Mouse (Mus musculus): ENCODE measurements around the gene Ostm1.
A peak's percentile ranks its signal among the peaks of the same experiment; 100 is the strongest.

Gene Ostm1

DNA sequence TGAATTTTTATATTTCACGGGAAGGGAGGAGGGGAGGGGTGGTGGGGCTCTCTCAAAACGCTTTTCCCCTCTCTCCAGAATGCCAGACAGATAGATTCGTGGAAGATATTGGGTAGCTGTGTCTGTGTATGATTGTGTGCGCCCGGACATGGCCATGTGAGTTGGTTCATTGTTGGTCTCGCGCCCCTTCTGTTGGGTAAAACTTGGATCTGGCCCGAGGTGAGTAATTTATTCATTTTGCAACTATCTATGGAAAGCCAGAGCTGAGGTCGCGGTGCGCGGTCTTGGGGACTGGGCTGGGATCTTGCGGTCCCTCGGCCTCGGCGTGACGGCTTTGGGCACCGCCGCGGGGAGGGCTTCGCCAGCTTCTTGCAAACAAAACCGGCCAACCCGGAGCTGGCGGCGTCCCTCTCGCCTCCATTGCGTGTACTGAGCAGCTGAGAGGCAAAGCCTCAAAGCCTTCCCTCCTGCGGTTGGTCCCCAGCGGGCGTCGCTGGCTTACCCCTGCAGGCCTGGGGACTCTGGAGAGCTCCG is 347 bp downstream of the Ostm1 start:
- DNase-seq: no peak

DNA sequence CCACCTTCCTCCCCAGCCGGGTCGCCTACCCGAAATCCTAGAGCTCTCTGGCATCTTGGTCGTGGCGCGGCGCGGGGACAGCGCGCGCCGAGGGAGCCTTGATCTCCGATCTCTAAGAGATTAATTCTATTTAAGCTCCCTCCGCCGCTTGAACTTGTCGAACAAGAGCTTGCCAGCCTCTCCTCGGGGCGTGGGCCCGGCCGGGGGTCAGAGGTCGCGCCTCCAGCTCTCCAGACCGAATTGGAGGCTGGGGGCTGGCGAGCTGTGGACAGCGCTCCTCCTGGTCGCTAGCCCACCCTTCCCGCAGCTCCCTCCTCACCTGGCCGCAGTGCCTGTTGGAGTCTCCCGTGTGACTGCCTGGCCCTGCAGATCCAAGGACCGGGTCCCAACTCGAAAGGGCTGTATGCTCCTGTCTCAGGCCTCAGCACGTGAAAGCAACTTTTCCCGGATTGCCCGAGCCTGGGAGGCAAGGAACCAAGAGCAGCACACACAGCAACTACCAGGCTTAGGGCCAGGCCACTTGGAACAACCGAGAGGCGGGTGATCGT is 888 bp downstream of the Ostm1 start:
- DNase-seq: peak; percentile 67

DNA sequence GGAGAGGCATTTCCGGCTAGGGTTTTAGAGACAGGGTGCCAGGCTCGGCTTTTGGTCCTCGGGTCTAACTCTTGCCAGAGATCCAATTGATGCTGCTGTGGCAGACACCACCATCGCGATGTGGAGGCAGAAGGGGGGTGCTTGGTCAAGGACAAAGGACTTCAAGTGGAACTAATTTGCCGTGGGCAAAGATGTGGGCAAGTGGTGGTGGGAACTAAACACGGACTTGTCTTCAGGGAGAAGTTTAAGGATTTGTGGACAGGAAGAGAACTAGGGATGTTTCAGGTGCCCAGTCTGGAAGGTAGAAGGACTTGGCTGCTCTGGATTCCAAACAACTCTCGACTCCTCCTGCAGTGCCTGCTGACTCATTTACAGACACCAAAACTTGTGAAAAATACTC is 1.5 kb downstream of the Ostm1 start:
- no peak for DNase-seq

DNA sequence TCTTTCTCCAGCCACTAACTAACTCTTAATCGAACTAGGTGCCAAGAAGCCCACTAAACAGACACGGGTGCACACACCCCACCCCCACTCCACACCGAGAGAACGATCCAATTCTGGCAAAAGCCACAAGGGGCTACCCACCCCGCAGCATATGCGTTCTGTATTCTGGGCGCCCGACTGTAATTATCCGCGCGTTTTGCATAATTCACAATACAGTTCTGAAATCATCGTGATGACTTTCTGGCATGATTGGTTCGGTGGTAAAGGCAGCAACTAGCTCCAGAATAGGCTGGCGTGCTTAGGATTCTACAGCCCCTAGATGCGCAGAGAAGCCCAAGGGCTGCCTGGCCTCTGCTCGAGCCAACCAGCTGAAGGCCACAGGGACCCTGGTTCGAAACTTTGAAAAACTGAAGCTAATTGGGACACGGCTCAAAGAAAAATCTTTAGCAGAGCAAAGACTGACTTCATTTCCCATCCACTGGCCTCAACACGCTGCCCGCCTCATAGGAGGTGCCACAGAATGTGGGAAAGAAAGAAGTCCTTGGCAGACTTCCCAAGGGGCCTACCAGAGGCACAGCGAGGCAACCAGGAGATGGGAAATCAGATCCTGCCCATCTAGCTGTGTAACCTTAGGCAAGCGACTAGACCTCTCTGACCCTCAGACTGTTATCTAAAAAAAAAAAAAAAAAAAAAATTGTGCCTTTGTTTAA is 2.1 kb downstream of the Ostm1 start:
- no peak for DNase-seq

DNA sequence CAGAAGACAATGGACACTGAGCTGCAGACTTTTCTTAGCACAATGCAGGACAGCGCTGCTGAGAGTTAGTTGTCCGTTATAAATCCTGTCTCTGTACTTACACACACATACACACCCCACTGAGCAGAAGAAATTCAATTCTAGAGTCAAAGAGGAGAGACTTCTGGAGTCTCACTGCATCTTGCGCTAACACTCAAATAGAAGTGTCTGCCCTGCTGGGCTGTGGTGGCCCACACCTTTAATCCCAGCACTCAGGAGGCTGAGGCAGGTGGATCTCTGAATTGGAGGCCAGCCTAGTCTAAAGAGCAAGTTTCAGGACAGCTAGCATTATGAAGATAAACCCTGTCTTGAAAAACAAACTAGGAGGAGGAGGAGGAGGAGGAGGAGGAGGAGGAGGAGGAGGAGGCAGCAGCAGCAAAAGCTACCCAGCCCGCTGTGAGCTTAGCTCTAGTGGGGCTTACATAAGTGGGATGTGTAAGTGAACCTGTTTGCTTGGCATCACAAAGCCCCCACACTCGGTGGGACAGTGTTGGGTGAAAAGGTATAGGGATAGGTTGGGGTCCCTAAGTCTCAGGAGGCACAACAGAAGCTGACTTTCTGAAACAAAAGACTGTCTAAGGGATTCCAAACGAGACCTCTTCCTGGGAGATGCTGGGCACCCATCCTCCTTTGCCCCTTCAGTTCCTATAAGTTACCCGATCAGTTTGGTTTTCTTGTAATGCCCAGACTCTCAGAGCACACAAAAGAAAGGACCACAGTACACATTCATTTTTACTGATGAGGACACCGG is 4.5 kb downstream of the Ostm1 start:
- DNase-seq: peak; percentile 10

DNA sequence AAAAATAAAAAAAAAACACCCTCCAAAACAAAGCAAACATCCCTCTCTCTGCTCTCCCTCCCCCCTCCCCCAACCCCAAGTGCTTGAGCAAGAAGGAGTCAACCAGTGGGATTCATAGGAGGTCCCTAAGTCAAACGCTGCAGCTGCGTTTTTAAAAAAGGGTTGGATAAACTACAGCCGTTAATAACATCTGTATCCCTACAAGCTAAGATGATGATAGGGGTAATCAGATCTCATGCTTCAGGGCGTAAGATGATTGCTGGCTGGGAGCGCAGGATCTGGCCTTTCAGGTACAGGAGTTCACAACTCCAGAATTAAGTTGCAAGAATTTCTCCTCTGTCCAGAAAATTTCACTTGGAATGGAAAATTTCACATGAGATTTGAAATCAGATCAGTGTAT is 5.9 kb downstream of the Ostm1 start:
- no peak for DNase-seq

DNA sequence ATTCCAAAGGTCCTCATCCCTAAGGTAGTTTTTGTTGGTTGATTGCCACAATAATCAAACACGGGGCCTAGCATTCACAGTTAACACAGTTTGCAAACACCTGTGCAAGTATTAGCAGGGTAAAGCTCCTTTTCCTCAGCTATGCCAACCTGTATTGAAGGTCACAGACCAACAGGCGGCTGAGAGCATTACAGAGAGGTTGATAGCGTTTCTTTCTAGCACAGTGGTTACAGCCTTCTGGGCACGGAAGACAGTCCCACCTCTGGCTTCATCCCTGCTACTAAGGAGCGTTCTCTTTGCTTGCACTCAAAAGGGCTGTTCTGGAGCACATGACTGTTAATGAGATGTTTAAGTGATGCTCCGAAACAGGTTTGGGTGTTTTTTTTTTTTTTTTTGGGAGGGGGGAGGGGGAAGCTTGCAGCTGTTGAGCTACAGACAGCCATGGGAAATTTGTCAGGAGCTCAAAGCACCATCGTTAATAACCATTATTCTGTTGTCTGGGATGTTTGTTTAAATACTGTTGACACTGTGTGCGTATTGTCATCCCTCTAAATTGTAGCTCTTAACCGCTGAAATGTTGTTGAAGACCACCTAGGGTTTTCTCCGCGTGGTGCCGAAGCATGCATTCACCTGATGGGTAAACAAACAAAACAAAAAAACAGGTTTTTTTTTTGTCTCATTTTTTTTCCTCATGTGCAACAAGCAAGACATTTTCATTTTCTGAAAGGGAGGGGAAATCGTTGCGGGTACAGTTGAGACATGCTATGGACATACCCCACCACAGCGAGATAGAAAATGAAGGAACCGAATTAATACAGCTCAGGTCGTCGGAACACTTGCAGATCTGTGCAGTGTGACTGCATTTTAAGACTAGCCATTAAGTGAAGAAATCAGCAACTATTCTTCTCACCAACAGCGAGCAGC is 6.9 kb downstream of the Ostm1 start:
- DNase-seq: peak; percentile 72

DNA sequence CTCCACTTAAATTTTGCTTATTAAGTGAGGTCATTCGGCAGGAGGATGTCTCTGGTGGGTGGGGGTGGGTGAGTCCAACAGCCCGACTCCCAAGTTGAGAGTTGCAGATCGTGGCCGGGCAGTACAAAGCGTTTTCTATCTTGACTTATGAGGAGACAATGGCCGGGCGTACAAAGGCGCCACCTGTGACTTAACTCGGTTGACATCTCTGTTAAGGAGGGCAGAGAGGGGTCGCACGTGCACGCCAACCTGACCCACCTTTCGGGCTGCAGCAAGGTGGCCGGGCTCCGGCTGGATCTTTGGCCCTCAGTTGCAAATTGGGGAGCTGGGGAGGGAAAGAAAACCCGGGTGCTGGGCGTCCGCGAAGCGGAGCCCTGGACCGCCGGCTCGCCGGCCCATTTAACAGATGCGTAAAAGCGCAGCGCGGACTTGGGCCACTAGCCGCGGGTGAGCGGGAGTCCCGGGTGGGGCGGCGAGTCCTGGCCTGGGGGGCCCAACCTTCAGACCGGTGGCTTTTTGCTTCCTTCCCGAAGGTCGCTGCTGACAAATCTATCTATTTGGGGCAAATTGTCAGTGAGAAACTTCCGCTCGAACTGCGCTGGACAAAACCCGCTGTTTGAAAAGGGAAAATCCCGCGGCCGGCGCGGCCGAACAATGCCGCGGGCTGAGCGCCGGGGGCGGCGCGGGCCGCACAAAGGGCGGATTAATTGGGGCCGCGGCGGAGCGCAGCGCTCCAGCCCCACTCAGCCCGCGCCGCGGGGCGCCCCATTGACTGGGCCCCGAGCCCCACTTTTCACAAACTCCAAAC is 7.8 kb downstream of the Ostm1 start:
- DNase-seq: peak; percentile 94

DNA sequence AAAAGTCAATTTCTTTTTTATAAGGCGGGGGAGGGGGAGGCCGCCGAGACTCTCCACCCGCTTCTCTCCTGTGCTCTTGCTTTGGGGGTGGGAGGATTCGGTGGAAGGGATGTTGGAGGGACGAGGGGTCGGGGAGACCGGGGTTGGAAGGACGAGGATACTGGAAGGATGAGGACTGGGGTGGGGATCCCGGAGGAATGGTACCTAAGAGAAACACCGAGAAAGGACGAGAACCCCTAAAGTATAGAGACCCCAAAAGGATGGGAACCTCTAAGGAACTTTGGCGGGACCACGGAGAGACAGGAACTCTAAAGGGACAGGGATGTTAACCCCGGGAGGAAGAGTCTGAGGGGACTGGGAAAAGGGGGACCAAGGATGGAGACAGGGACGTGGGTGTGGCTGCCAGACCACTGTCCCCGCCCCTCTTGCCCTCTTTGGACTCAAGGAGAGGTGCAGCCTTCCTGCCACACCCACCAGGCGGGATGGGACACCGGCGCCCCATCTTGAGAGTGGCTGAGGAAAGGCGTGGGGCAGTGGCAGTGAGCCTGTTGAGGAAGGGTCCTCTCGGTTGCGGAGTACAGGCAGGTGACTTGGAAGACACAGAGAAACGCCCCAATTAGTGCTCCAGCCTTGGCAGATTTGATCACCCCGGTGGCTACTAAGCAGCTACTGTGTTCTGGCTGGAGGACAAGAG is 8.5 kb downstream of the Ostm1 start:
- peak; percentile 71 for DNase-seq

DNA sequence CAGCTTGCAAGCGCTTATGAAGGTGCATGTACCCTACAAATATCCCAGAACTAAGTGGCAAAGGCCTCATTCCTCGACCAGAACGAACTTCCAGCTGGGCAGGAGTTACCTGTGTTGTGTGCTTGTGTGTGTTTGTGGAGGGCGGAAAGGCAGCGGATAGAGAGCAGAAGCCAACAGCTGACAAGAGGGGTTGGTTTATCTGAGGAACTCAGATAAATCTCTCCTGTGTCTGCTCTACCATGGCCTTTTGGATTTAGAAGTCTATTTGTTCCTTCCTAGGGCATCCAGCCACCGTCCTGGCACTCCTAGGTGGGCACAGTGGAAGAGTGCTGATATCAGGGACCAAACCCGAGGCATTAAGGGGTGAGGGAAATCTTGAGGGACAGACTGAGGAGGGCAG is 9.6 kb downstream of the Ostm1 start:
- DNase-seq: no peak

DNA sequence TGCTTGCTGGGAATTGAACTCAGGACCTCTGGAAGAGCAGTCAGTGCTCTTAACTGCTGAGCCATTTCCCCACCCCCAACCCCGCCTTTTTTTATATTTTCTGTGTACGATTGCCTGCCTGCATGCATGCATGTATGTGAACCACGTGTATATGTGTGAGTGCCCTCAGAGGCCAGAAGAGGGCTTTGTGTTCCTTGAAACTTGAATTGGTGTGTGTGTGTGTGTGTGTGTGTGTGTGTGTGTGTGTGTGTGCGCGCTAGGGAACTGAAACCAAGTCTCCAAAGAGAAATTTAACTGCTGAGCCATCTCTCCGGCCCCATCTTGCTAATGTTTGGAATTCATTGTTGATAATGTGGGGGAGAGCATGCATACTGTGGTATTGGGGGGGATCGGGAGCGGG is 15.0 kb downstream of the Ostm1 start:
- DNase-seq: no peak

DNA sequence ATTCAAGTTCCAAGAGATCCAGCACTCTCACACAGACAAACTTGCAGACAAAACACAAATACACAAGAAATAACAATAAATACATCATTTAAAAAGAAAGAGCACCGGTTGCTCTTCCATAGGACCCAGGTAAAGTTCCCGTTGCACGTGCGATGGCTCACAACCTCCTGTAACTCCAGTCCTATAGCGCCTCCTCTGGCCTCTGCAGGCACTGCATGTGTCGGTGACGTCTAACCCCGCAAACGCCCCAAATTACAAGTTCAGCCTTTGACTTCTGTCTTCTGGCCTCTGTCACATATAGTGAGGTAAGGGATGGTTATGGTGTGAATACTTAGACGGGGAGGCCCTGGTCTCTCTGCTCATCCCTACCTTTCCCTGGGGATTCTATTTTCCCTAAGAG is 17.9 kb downstream of the Ostm1 start:
- no peak for DNase-seq

DNA sequence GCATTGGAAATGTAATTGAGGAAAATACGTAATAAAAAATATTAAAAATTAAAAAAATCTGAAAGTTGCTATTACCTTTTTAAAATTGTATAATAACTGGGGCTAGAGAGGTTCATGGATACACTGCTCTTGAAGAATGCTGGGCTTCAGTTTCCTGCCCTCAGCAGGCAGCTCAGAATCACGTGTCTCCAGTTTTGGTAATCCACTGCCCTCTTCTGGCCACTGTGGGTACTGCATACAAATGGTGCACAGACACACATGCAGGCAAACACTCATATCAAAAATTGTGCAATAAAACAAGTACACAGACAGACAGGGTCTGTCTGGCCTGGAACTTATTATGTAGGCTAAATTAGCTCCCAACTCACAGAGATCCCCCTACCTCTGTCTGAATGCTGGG is 21.3 kb downstream of the Ostm1 start:
- DNase-seq: no peak

DNA sequence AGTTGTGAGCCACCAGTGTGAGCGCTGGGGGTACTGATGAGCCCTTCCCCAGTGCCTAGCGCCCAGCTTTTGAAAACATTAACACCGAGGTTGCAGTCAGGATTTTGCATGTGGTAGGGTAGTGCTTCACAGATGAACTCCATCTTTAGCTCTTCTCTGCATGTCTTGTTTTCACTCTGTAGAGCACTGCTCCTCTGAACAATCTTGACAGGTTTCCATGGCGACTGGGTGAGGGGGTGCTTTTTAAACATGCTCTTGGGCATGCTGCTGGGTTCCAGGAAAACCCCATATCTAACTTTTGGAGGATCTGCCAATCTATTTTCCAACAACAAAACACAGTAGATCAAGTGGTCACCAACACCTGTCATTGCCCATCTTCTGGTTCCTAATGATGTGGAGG is 23.1 kb downstream of the Ostm1 start:
- DNase-seq: no peak

DNA sequence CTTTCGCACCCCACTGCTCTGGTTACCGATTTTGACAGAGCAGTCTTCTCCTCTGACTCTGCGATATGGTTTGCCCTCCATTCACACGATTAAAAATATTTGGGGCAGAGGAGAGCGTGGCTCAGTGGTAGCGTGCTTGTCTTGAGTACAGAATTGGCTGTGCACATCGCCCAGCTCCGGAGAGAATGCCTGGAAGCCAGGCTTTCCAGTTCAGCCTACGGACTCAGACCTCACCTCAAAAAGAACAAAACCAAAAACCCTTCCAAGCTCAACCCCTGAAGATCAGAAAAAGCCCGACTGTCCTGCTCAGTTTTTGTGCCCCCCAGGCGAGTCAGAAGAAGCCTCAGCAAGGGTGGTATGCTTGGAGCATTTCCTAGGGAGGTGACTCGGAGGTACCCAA is 29.5 kb downstream of the Ostm1 start:
- no peak for DNase-seq

DNA sequence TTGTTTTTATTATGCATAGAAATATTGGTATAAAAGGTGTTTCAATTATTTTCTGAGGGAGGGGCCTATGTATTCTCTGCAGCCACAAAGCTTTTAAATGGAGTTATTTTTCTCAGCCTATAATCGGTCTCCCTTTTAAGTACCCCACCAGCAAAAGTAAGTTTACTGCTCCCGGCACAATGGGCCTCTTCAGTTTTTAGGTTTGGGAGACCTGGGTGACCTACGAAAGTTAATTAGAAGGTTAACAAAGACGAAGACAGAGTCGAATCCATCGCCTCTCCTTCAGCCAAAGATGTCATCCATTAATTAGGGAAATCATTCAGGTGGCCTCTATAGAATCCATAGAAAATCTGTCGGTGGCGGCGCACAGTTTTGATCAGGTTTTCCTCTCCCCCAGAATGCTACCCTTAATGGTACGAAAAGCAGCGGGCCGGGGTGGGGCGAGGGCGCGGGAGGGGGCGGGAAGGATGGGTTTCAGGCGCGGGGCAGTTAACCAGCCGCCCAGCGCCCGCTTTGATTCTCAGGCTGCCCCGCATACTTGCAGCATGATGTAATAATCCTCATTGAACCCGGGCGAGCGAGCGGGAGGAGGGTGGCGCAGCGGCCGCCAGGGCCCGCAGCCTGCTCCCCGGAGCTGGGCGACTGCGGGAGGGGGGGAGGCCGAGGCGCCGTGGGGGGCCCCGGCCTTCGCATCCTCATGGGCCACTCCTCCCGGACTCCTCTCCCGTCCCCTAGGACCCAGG is 30.2 kb downstream of the Ostm1 start:
- peak; percentile 92 for DNase-seq

DNA sequence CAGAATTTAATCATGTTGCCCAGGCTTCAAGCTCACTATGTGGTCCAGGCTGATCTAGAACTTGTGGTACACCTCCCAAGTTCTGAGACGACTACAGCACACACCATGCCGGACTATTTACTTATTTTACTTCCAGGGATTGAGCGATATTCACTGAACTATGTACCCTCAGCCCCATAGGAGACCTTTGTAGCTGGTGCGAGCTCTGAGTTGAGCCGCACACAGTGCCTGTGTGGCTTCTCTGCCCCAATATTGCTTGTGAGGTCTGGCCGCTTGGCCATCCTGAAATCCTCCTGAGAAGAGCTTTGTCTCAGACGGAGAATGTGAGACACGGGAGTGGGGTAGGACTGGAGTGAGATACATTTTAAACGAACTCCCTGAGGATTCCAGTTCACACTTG is 31.1 kb downstream of the Ostm1 start:
- no peak for DNase-seq

DNA sequence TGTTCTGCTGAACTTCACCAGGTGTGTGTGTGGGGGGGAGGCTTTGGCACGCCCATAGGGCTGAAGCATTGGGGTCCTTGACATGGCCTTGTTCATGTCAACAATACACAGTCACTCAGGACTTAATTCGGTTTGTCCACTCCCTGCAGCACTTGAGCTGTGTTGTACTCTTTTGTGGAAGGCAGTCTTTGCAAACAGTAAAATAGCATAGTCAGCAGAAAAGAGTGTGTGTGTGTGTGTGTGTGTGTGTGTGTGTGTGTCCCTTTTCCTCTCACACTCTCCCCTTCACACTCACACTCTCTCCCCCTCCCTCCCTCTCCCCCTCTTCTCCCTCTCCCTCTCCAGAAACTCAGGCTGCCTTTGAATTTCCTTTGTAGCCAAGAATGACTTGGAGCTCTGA is 34.7 kb downstream of the Ostm1 start:
- DNase-seq: no peak

DNA sequence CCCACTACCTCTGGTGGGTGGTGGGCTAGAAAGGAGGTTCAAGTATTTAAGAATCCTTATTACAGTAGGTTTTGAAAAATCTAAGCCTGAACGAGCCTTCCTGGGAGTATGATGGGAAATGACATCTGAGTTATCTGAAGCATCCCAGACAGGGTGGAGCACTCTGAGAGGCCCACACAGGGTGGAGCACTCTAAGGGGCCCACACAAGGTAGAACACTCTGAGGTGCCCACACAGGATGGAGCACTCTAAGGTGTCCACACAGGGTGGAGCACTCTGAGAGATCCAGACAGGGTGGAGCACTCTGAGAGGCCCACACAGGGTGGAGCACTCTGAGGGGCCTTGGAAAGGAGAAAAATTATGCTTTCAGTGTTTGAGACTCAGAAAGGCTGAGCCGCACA is 42.3 kb downstream of the Ostm1 start:
- DNase-seq: no peak

DNA sequence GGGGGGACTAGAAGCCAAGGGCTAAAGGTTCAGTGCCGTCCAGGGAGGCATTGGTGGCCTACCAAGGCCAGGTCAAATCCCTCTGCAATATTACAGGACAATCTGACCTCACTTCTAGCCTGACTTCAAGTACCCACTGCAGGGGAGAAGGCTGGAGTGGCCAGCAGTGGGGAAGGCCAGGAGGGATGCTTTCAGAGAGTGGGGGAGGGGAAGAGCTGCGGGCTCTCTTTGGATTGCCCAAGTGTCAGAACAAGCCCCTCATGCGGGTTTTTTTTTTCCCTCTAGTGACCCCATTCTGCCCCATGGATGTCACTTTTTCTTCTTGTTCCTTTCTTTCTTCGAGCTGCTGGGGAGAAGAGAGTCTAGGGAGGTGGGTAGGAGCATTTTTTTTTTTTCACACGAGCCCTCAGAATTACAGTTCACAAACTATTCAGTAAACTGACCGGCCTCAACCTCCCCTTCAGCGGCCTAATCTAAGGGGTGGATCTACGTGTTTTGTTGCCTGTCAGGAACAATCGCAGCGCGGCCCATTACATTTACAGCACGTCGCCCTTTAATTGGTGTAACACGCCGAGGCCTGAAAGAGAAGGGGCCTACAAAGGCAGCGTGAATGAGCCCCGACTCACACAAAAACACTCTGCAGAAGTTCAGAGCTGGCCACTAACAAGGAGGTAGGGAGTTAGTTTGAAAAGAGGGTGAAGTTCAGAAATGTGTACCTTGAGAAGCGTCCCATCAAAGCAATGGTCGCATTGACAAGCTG is 47.2 kb downstream of the Ostm1 start:
- DNase-seq: peak; percentile 92

Measured in retina, postnatal 1 day (tissue).